Mouse (Mus musculus): Measurements from ENCODE around the gene Ppia.

DNA sequence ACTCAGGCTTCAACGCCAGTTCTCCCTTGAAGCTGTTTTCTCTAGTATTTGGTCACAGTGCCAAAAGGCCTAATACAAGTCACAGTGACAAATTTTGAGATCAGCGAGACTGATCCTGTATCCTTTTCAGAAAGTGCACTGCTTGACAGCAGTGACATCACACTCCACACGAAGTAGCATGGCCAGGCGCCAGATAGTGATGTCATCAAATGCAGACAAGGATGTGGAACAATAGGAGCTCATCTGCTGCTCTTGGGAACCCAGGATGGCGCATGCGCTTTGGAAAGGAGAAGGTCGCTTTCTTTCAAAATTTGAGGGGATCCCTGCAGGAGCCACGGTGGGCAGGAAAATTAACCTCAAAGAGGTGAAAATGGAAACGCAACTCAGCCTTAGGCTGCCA lies 42.5 kb upstream of the Ppia start:
- no peak for TF ChIP-seq POLR2A (IDR thresholded peaks at IDR 0.05; ENCODE audit: insufficient read length, low read depth)
- no peak for TF ChIP-seq POLR2AphosphoS2 (IDR thresholded peaks at IDR 0.05; ENCODE audit: insufficient read length, low read depth)
- TF ChIP-seq E2F4 (IDR thresholded peaks at IDR 0.05; ENCODE audit: insufficient read depth), result no peak
- no peak for TF ChIP-seq MYOG (IDR thresholded peaks at IDR 0.05; ENCODE audit: control insufficient read depth in 1 of 3, insufficient read depth in 1 of 3, insufficient read length in 2 of 3, low read depth in 2 of 3)
- no peak for TF ChIP-seq USF1 (IDR thresholded peaks at IDR 0.05; ENCODE audit: low read depth)
- no peak for TF ChIP-seq REST (IDR thresholded peaks at IDR 0.05; ENCODE audit: insufficient read depth, insufficient read length)
- no peak for TF ChIP-seq CEBPB (IDR thresholded peaks at IDR 0.05; ENCODE audit: insufficient read depth, poor library complexity, severe bottlenecking)
- TF ChIP-seq MYOD1 (IDR thresholded peaks at IDR 0.05; ENCODE audit: control insufficient read depth in 1 of 3, insufficient read length in 2 of 3, low read depth in 2 of 3), result no peak
- no peak for TF ChIP-seq SRF (IDR thresholded peaks at IDR 0.05; ENCODE audit: control insufficient read depth, insufficient read length, low read depth)

Data from myocyte (in vitro differentiated cells).